Mouse (Mus musculus): Measurements from ENCODE around the gene Adgrv1. TPM values are rescaled to one million over a fixed set of nuclear protein-coding genes. Genes with fewer than 3 reads are reported as not detected.
A peak's percentile ranks its signal among the peaks of the same experiment; 100 is the strongest.
"Not testable (repeated sequence)": the region's sequence is repeated elsewhere in the genome, so short reads cannot be mapped to it uniquely, and the experiment has no call there.

The Adgrv1 gene
- total RNA-seq, 2 experiments from 2014 or later: 0.42 TPM; not detected in 1

- no peak for DNase-seq
- intact Hi-C loops (cut with DNase I): no loop called here
Measured at GRCm38 (mm10) chr13:81629395-81629794, 3.6 kb downstream of the Adgrv1 start.

GRCm38 (mm10) chr13:81628631-81629190, 4.2 kb downstream of the Adgrv1 start:
- intact Hi-C loops (cut with DNase I): no loop called here
- DNase-seq: no peak

GRCm38 (mm10) chr13:81627861-81628260, 5.1 kb downstream of the Adgrv1 start:
- DNase-seq; intact Hi-C loops (cut with DNase I): not testable (repeated sequence)

- no peak for DNase-seq
- intact Hi-C loops (cut with DNase I): no loop called here
Measured at GRCm38 (mm10) chr13:81610349-81610748, 22.6 kb downstream of the Adgrv1 start.

GRCm38 (mm10) chr13:81606991-81607390, 26.0 kb downstream of the Adgrv1 start:
- intact Hi-C loops (cut with DNase I): no loop called here
- DNase-seq: no peak

- intact Hi-C loops (cut with DNase I): no loop called here
- DNase-seq: no peak
Measured at GRCm38 (mm10) chr13:81596910-81597607, 35.9 kb downstream of the Adgrv1 start.

GRCm38 (mm10) chr13:81578692-81579091, 54.3 kb downstream of the Adgrv1 start:
- DNase-seq: no peak
- intact Hi-C loops (cut with DNase I): no loop called here

GRCm38 (mm10) chr13:81570241-81570821, 62.6 kb downstream of the Adgrv1 start:
- DNase-seq: peak; percentile 6 to 7
- intact Hi-C loops (cut with DNase I): no loop called here

GRCm38 (mm10) chr13:81550024-81550423, 82.9 kb downstream of the Adgrv1 start:
- intact Hi-C loops (cut with DNase I): no loop called here
- no peak for DNase-seq

GRCm38 (mm10) chr13:81534916-81535315, 98.0 kb downstream of the Adgrv1 start:
- no peak for DNase-seq
- intact Hi-C loops (cut with DNase I): no loop called here

- no peak for DNase-seq
- intact Hi-C loops (cut with DNase I): no loop called here
Measured at GRCm38 (mm10) chr13:81526687-81527086, 106.3 kb downstream of the Adgrv1 start.

GRCm38 (mm10) chr13:81510142-81510541, 122.8 kb downstream of the Adgrv1 start:
- intact Hi-C loops (cut with DNase I): no loop called here
- no peak for DNase-seq

GRCm38 (mm10) chr13:81497035-81497434, 135.9 kb downstream of the Adgrv1 start:
- intact Hi-C loops (cut with DNase I): no loop called here
- DNase-seq: no peak

GRCm38 (mm10) chr13:81491971-81492370, 141.0 kb downstream of the Adgrv1 start:
- intact Hi-C loops (cut with DNase I): no loop called here
- DNase-seq: no peak

GRCm38 (mm10) chr13:81486980-81487379, 146.0 kb downstream of the Adgrv1 start:
- intact Hi-C loops (cut with DNase I): no loop called here
- DNase-seq: no peak

GRCm38 (mm10) chr13:81473750-81474149, 159.2 kb downstream of the Adgrv1 start:
- intact Hi-C loops (cut with DNase I): no loop called here

GRCm38 (mm10) chr13:81466661-81467060, 166.3 kb downstream of the Adgrv1 start:
- DNase-seq: no peak
- intact Hi-C loops (cut with DNase I): no loop called here

More at GRCm38 (mm10) chr13:81473750-81474149, 159.2 kb downstream of the Adgrv1 start:
- DNase-seq: no peak

GRCm38 (mm10) chr13:81465794-81466193, 167.2 kb downstream of the Adgrv1 start:
- intact Hi-C loops (cut with DNase I): no loop called here
- no peak for DNase-seq

- intact Hi-C loops (cut with DNase I): no loop called here
- DNase-seq: no peak
Measured at GRCm38 (mm10) chr13:81449630-81450029, 183.3 kb downstream of the Adgrv1 start.

- intact Hi-C loops (cut with DNase I): no loop called here
- DNase-seq: no peak
Measured at GRCm38 (mm10) chr13:81449198-81449597, 183.8 kb downstream of the Adgrv1 start.

- no peak for DNase-seq
- intact Hi-C loops (cut with DNase I): no loop called here
Measured at GRCm38 (mm10) chr13:81441412-81441811, 191.5 kb downstream of the Adgrv1 start.
